Mouse (Mus musculus) lung, postnatal 4 days (tissue): ENCODE results near the gene Tldc2.

ENCODE experiments used
- DNase-seq, 2 experiments: peaks; one replicate each; pipeline ENCODE4 v3.0.0; 2021

The Tldc2 gene

DNA sequence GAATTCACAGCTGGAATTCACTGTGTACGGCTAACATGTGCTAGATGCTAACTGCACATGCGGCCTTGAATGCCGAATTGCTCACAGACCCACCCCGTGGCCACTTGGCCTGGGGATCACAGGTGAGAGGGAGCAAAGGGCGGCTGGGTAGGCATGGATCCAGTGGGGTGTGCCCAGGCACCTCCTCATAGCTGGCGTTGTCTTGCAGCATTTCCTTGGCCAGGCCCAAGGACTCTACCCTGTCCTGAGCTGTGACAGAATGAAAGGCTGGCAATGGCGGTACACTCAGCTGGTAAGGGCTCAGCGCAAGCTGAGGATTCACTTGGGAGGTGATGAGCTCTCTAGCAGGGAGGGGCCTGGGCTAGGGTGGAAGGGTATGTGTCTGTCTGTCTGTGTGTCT, at the start of gene Tldc2:
Gene Tldc2, plus strand, starts transcription at position 260 of the 400 bp plus-strand sequence.
- DNase-seq: no peak

DNA sequence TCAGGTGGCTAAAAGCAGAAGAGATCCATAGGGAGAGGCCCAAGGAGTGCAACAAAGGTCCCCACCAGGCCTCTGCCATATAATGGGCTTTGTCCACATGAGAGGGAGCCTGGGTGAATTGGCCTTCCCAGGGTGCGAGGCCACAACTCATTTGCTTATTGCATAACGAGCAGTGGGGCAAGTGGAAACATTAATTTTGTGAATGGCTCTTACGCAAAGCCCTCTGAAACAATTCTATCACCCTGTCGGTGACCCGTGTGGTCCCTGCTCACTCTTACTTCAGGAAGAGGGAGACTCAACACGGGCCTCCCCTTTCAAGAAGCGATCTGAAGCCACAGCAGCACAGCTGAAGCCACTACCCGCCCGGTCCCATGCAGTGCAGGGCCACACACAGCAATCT, 49.6 kb upstream of the Tldc2 start:
- DNase-seq: no peak

DNA sequence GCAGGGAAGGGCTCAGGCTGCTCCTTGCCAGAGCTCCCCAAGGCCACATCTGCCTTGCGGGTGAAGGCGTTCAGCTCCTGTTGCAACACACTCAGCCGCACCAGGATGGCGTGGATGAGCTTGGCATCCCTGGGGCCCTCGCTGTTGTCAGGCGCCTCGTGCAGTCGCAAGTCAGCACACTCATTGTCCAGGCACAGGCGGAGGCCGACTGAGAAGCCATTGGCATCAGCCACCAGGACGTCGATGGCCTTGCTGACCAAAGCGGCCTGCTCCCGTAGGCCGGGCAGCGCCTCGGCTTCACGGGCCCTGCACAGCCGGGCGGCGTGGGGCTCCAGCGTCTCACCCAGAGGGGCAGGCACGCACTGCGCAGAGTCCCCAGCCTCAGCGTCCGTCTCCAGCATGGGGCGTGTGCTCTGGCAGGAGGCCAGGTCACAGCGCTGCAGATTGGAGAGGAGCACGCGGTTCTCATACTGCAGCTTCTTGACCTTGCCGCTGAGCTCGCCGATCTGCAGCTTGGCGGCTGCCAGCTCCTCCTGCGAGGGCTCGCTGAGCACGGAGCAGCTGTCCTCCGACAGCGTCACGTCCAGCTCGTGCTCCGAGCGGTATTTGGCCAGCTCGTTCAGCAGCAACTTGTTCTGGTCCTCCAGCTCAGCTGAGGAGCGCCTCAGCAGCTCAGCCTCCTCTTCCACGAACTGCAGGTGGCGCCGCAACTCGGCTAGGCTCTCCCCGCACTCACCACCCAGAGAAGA, 46.8 kb upstream of the Tldc2 start:
- peak; percentile 67 to 92 for DNase-seq

DNA sequence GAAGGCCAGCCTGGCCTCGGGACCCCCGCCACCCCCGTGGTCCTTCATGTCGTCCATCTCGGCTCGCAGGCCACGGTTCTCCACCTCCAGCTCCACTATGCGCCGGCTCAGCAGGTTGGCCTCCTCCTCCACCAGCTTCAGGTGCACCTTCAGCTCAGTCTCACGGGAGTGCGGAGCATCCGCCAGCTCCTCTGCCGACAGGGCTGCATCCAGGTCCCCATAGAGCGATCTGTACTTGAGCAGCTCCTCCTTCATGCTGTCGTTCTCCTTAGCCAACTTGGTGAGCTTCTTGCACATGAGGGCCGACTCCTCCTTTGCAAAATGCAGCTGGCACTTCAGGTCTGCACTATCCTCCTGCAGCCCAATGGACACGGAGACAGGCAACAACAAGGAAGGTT, 46.2 kb upstream of the Tldc2 start:
- no peak for DNase-seq

DNA sequence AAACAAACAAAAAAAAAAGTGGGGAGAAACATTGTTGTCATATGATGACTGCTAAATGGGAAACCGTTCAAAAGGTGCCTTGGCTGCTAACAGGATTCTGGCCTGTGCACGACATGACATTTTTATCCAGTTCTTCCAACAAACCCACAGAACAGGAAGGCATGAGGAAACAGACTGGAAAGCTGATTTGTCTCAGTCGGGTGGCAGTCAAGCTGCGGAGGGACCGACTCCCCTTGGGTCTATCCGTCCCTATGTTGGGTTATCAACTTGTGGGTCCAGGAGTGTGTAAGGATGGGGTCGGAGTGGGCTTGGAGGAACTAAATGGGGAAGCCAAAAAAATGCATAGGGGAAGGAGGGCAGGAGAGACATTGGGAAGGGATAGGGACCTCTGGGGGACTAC, 45.4 kb upstream of the Tldc2 start:
- DNase-seq: no peak

DNA sequence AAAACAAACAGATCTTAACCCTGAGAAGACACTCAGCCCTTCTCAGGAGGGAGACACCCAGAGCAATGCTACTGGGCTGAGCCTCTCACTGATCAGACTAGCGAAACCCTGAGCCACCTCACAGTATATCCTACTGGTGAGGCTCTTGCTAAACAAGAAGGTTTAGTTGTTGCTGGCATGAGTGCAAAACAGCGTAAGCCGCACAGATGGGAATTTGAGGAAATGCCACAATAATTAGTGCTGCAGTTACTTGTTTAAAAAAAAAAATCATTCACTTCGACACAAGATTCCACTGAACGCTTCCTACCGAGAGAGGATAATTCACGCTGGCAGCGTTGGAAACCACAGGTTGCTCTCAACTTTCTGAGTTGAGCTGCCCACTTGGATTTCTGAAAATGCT, 43.3 kb upstream of the Tldc2 start:
- no peak for DNase-seq

DNA sequence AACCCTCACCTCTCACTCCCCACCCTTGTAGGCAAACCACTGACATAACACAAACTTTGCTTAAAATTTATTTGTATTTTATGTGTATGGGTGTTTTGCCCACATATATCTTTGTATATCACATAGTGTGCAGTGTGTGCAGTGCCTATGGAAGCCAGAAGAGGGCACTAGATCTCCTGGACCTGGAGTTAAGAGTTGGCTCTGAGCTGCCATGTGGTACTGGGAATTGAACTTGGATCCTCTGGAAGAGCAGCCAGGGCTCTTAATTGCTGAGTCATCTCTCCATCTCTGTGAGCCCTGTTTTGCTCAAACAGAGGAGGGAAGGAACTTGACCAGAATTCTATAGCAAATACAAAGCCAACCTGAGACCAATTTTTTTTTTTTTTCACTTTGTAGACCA, 42.9 kb upstream of the Tldc2 start:
- DNase-seq: no peak

DNA sequence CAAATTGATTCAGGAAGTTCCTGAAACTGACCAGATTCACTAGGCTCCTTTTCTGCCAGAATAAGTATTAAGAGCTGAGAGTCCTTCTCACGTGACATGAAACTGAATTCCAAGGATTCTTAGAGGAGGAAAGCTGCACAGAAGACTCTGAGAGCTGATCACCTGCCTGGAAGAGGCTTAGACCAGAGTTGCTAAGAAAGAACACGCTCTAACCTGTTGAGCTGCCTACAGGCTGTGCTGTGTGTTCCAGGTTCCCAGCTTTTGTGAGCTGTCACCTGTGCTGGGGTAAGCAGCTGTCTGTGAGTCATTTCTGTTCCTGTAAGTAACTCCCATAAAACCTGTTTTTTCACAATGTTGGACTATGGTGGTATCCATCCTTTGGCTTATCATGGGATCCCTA, 40.9 kb upstream of the Tldc2 start:
- no peak for DNase-seq

DNA sequence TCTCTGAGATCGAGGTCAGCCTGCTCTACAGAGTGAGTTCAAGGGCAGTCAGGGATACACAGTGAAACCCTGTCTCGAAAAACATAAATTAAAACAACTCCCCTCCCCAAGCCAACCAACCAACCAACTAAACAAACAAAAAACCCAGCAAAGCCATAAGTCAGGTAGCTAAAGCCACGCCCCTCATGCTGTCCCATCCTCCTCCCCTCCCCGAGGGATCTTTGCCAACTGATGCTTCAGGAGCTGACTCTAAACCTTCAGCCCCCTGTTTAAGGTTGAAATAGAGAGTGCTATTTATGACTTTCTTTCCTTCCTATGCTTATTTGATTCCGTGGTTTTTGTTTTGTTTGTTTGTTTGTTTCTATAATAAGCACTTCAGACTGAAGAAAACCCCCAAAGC, 39.9 kb upstream of the Tldc2 start:
- no peak for DNase-seq

DNA sequence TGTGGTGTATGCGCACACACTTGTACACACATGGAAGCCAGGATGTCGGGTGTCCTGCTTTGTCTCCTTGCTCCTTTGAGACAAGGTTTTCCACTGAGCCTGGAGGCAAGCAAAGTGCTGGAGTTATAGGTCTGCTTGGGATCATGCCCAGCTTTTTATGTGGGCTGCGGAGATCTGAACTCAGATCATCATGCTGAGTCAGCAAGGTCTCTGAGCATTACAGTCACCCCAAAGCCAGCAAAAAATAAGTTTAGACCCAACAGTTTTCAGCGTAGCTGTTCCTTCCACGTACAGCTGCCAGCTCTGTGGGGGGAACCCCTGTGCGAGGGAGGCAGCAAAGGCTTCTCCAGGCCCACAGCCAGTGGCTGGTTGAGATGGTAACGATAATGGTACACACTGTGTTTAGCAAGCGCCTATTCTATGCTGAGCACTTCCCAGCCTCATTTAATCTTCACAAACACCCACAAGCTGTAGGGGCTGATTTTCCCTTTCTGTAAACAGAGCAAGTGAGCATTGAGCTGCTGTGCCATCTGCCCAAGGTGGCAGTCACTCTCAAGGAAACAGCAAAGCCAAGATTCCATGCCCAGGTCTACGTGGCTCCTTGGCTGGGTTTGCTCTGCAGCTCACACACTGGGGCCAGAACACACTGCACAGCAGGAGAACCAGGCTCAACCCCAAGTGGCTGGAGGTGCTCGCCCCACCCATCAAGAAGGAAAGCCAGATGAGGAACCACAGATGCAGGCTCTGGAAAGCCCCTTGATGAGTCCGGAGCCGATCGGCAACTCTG, 38.3 kb upstream of the Tldc2 start:
- DNase-seq: peak in 1 of 2 experiments; percentile 61

DNA sequence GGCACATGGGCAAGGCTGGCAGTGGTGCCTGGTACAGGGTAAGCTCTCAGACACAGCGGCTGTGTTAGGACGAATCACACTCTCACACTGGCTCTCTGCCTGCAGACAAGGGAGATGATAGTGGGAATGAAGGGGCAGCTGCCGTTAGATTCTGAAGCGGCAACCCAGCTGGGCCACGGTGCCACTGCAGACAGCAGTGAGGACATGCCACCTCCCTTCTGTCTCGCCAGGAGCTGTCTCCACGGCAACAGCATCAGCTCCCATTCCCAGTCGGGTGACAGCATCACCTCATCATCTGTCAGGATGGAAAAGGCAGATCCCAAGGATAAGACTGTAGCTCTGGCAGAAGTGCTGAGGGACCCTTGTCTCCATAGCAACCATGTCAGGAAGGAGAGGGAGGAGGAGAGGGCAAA, 37.0 kb upstream of the Tldc2 start:
- no peak for DNase-seq

DNA sequence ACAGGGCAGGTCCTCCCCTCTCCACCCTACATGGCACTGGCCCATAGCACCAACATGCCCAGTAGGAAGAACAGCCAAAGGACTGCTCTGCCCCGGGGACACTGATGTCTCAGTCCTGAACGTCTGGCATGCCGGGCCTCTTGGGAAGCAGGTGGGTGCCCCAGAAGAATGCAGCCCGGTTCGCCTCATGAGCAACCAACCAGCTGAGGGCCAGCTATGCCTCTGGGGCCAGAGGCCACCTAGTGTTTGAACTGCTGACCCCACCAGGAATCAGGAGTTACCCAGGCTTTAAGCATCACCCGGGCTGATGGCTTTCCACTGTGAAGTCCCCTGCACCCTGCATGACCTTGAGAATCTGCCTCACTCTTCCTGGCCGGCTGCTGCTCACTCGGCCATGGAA, 34.4 kb upstream of the Tldc2 start:
- no peak for DNase-seq

DNA sequence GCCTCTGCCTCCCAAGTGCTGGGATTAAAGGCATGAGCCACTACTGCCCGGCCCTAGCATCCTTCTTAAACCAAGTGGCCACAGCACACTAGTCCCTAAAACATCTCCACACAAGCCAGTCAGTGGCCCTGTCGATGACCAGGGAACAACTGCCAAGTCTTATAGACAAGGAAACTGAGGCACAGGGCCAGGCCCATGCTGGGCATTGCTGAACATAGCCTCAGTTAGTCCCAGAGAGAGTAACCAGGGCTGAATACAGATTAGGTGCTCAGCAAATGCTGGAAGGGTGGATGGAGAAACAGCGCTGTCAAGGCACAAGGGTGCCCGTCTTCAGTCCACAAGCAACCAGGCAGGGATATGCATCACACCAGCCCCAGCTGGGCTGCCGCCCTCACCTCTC, 33.7 kb upstream of the Tldc2 start:
- DNase-seq: no peak

DNA sequence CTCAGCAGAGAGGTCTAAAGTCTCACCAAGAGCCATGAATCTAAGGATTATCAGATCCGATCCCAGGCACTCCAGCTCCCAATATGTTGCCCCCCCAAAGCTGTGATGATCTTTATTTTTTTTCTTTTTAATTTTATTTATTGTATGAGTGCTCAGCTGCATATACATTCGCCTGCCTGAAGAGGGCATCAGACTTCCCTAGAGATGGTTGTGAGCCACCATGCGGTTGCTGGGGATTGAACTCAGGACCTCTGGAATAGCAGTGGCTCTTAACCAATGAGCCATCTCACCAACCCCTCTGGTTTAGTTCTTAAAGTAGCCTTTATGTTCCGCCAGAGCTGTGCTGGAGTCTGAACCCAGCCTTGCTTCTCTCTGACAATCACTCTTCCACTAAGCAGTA, 33.1 kb upstream of the Tldc2 start:
- no peak for DNase-seq

DNA sequence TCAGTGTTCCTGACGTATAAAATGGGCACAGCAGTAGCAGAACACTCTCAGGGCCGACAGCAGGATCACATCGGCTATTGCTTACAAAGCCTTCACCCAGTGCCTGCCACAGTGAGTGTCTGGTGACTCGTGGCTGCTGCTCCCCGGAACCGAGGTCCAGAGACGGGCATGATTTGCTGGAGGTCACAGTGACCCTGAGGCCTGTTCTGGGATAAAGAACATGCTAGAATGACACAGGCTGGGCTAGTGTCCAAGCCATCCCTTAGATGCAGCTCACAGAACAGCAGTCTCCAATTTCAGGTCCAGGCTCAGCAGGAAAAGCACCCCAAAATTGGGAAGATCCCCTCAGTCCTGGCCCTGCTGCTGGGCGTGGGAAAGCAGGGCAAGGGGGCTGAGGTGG, 32.6 kb upstream of the Tldc2 start:
- peak; percentile 69 to 91 for DNase-seq

DNA sequence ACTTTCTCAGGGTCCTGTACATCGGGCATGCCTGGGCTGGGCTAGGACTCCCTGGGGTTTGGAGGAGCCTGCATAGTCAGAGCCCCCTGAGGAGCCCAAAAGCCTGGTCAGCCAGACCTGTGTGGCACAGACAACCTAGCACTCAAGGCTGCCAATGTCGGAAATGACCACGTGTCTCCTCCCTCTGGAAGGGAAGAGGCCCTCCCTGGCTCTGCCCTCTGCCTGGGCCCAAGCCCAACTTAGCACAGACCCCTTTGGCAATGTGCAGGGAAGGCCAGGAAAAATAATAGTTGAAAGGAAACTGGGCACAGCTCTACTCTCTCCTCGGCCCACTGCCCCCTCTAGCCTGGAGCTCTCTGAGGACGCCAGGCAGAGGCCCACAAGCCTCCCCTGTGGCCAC, 32.0 kb upstream of the Tldc2 start:
- DNase-seq: peak; percentile 62 to 79

DNA sequence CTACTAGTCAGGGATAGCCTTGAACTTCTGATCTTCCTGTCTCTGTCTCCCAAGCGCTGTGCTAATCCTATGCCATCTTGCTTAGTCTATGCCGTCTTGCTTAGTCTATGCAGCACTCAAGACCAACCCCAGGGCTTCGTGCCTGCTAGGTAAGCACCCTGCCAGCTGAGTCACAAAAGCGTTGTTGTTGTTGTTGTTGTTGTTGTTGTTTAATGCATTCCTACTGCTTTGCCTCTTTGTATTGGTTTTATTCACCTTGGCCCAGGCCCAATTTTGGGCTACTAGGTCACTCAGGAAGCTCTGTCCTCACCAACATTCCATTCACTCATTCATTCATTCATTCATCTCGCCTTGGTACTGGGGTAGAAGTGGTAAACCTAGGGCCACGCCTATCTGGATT, 31.1 kb upstream of the Tldc2 start:
- DNase-seq: peak in 1 of 2 experiments; percentile 18

DNA sequence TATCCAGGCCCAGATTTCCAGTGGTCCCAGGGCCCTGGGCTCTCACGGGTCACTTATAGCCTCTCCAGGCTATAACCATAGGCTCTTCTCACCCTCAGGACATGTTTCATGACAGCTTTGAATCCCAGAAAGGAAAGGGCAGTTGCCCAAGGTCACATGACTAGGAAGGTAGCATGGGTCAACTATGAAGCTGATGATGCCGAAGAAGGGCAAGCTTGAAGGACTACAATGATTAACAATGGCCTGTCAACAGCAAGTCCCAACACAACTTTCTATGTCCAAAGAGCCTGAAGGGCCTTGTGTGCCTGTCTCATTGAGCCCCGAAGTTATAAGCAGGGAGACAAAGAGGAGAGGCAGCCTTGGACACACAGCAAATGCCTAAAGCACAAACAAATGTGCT, 29.7 kb upstream of the Tldc2 start:
- DNase-seq: peak in 1 of 2 experiments; percentile 8

DNA sequence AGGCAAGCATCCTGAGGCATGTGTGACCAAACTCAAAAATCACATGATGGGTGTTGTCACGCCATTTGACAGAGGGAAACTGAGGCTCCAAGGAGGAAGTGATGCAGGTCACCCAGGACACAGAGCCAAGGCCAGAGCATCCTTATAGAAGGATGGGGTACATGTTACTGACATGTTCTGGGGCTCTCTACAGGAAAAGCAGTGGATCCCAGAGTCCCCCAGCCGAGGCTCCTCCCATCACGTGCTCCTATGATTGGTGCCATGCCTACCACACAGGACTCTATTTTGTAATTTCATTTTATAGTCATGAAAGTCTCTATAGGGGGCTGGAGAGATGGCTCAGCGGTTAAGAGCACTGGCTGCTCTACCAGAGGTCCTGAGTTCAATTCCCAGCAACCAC, 29.1 kb upstream of the Tldc2 start:
- DNase-seq: peak in 1 of 2 experiments; percentile 16

DNA sequence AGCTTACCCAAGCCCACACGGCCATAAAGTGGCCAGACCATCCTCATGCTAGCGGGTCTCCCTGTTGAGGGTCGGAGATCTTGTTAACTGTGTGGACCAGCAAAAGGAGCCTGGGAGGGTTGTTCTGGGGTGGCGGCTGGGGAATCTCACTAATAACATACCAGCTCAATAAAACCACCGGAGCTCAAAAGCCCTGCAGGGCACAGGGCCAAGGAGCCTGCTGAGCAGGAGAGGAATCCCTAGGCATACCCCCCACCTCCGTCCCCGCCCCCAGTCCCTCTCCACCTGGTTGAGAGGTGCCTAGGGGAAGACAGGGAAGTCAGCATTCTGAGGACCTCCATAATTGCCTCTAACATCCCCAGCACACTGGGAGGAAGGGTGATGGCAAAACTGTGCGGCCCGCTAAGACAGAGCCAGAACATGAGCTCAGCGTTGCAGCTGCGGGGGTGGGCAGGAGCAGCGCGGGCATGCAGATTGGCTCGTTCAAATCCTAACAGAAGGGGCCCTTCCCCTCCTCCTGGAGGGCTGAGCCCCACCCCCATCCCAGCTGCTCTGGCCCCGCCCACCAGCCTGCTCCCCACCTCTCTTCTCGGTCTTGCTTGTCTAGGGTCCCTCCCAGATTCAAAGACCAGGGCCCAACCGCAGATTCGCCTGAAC, 28.4 kb upstream of the Tldc2 start:
- peak; percentile 77 to 90 for DNase-seq

DNA sequence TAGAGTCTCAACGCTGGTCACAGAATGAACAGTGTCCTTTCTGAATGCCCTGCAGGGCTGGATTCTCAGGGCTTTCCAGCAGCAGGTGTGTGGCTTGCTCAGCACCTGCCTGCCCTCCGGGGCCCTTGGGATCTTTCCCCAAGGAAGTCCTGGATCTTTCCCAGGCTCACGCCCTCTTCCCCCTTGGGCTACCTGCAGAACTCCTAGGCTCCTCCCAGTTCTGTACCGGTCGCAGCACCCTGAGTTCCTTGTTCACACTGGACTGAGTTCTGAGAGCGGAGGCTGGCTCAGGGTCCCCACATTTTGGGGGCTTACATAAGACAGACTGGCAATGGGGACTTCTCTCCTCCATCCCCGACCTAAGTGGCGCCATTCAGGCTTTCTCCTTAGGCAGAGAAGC, 27.7 kb upstream of the Tldc2 start:
- DNase-seq: peak in 1 of 2 experiments; percentile 36

DNA sequence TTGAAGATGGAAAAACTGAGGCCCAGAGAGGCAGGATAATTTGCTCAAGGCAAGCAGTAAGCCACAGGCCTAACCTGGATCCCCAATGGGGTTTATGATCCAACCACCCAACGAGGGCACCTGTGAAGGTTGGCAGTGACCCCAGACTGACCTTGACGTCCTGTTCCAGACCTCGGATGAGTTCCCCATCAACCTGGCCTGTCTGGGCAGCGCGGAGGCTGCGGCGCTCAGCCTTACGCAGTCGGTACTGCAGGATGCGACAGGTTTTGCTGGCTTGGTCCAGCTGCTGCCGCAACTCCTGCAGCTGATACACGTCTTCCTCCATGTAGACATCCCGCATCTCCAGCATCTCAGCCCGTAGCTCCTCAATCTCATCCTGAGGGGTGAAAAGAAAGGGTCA, 26.8 kb upstream of the Tldc2 start:
- no peak for DNase-seq

DNA sequence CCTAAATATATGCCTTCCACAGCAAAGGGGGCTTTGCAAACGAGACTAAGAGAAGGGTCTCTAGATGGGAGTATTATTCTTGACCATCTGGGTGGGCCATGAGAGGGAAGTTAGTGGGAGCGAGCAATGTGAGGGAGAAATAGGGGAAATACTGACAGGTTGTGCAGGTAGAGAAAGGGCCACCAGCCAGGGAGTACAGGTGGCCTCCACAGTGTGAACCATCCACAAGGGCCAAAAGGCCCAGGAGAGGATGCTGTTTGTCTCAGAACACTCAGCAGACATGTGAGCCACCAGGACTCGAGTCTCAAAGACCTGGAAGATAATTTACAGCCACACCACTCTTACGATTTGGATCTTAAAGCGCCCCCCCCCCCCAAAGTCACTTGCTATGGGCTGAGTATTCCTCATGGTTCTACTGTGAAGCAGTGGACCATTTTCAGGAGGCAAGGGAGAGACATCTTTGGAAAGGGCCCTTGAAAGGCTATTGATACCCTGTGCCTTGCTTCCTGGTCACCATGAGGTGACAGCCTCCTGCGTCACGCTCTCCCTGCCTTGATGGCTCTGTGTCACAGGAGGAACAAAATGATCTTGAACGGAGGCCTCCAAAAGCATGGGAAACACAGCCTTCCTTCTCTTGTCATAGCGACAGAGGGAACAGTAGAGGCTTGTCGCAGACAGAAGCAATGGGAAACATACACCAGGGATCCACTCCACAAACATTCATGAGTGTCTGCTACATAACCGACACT, 26.1 kb upstream of the Tldc2 start:
- no peak for DNase-seq
